Mouse (Mus musculus) CH12.LX (cell line): Measurements from ENCODE around the gene Chordc1. TPM values are rescaled to one million over a fixed set of nuclear protein-coding genes. Genes with fewer than 3 reads are reported as not detected.
"Not testable (repeated sequence)": the region's sequence is repeated elsewhere in the genome, so short reads cannot be mapped to it uniquely, and the experiment has no call there.

Experiments used
- DNase-seq: peaks from one replicate; pipeline ENCODE4 v3.0.0-alpha.2; 2013; ENCODE audit errors: extremely low read depth
- H3K27ac ChIP-seq: 2 replicates; pipeline ENCODE4 v1.5.1; 2012; ENCODE audit warnings: low read depth, mild to moderate bottlenecking, control low read depth, moderate library complexity; ENCODE audit not compliant: insufficient read depth
- H3K27me3 ChIP-seq: replicated peaks from 2 replicates; pipeline ENCODE3; 2012; ENCODE audit warnings: inconsistent platforms
- H3K36me3 ChIP-seq, 2 experiments: replicated peaks in 1 of 2; 2 replicates each; pipeline versions ENCODE3 to v1.6.1; 2012; ENCODE audit warnings: inconsistent platforms in 1 of 2, low read length in 1 of 2, mild to moderate bottlenecking in 1 of 2, mixed read lengths in 1 of 2, moderate library complexity in 1 of 2; ENCODE audit not compliant: control insufficient read depth in 1 of 2, insufficient read depth in 1 of 2
- H3K4me1 ChIP-seq, 2 experiments: 2 replicates each; pipeline ENCODE4 v1.6.1; 2012; ENCODE audit warnings: inconsistent platforms in 1 of 2, moderate library complexity in 1 of 2; ENCODE audit not compliant: insufficient read depth in 2 of 2, control insufficient read depth in 1 of 2
- H3K4me2 ChIP-seq: 2 replicates; pipeline ENCODE4 v1.6.1; 2012; ENCODE audit warnings: low read depth, mild to moderate bottlenecking, control low read depth; ENCODE audit not compliant: poor library complexity, insufficient read depth, severe bottlenecking
- H3K4me3 ChIP-seq, 3 experiments: fragments of 150-350 bp in 1 of 3; sonication (generic) in 1 of 3; replicated peaks in 1 of 3; 2 replicates each; pipeline versions ENCODE3 to v1.5.1; 2011 to 2012; ENCODE audit warnings: low read depth in 2 of 3, low read length in 2 of 3, mild to moderate bottlenecking in 2 of 3, moderate library complexity in 2 of 3, control low read depth in 1 of 3, improper control_type of control experiment in 1 of 3, inconsistent platforms in 1 of 3, mixed read lengths in 1 of 3; ENCODE audit not compliant: poor library complexity in 1 of 3
- H3K79me2 ChIP-seq: replicated peaks from 2 replicates; pipeline ENCODE4 v1.6.1; 2012; ENCODE audit warnings: mild to moderate bottlenecking, moderate library complexity; ENCODE audit not compliant: control insufficient read depth, poor library complexity, insufficient read depth, severe bottlenecking; ENCODE audit errors: extremely low read depth
- H3K9ac ChIP-seq: 2 replicates; pipeline ENCODE4 v1.6.1; 2012; ENCODE audit warnings: low read depth, mild to moderate bottlenecking, control low read depth, moderate library complexity; ENCODE audit not compliant: insufficient read depth
- H3K9me3 ChIP-seq: replicated peaks from 2 replicates; pipeline ENCODE3; 2012; ENCODE audit warnings: low read length, inconsistent platforms, mixed read lengths
- BHLHE40 ChIP-seq: IDR thresholded peaks from 2 replicates; pipeline ENCODE4 v1.6.1; 2011; ENCODE audit warnings: mild to moderate bottlenecking, low read depth, low read length, improper control_type of control experiment
- CHD2 ChIP-seq: IDR thresholded peaks from 2 replicates; pipeline ENCODE4 v1.6.1; 2011; ENCODE audit warnings: low read length, improper control_type of control experiment
- CTCF ChIP-seq, 2 experiments: IDR thresholded peaks in 1 of 2; conservative IDR thresholded peaks in 1 of 2; 2 replicates each; pipeline ENCODE4 v1.5.1; 2011 to 2012; ENCODE audit warnings: low read depth in 2 of 2, low read length in 2 of 2, improper control_type of control experiment in 1 of 2, inconsistent platforms in 1 of 2, mild to moderate bottlenecking in 1 of 2, moderate library complexity in 1 of 2
- ELF1 ChIP-seq: IDR thresholded peaks from 2 replicates; pipeline ENCODE4 v1.6.1; 2014; ENCODE audit warnings: low read depth, mild to moderate bottlenecking, inconsistent platforms, low read length, improper control_type of control experiment
- EP300 ChIP-seq: IDR thresholded peaks from 2 replicates; pipeline ENCODE4 v1.6.1; 2011; ENCODE audit warnings: low read length, improper control_type of control experiment
- HCFC1 ChIP-seq: IDR thresholded peaks from 2 replicates; pipeline ENCODE4 v1.6.1; 2012; ENCODE audit warnings: low read depth, mild to moderate bottlenecking, inconsistent platforms, low read length, improper control_type of control experiment
- IRF4 ChIP-seq: IDR thresholded peaks from 2 replicates; pipeline ENCODE4 v1.6.1; 2014; ENCODE audit warnings: low read depth, mild to moderate bottlenecking, inconsistent platforms, low read length, improper control_type of control experiment
- JUN ChIP-seq: IDR thresholded peaks from 2 replicates; pipeline ENCODE4 v1.6.1; 2011; ENCODE audit warnings: low read depth, mild to moderate bottlenecking, low read length, improper control_type of control experiment, moderate library complexity; ENCODE audit not compliant: insufficient read depth
- MAFK ChIP-seq: IDR thresholded peaks from 2 replicates; pipeline ENCODE4 v1.6.1; 2011; ENCODE audit warnings: low read length, improper control_type of control experiment; ENCODE audit not compliant: insufficient replicate concordance
- MEF2A ChIP-seq: IDR thresholded peaks from 2 replicates; pipeline ENCODE4 v1.6.1; 2014; ENCODE audit warnings: low read depth, mild to moderate bottlenecking, inconsistent platforms, low read length, improper control_type of control experiment, borderline replicate concordance
- NELFE ChIP-seq: IDR thresholded peaks from 2 replicates; pipeline ENCODE4 v1.6.1; 2011; ENCODE audit warnings: low read depth, low read length, improper control_type of control experiment
- POLR2AphosphoS2 ChIP-seq: IDR thresholded peaks from 2 replicates; pipeline ENCODE4 v1.6.1; 2011; ENCODE audit warnings: low read depth, low read length, improper control_type of control experiment
- RAD21 ChIP-seq: IDR thresholded peaks from 2 replicates; pipeline ENCODE4 v1.6.1; 2011; ENCODE audit warnings: low read depth, mild to moderate bottlenecking, low read length, improper control_type of control experiment, moderate library complexity
- SIN3A ChIP-seq: IDR thresholded peaks from 2 replicates; pipeline ENCODE4 v1.6.1; 2012; ENCODE audit warnings: low read length, improper control_type of control experiment, inconsistent platforms
- SMC3 ChIP-seq: IDR thresholded peaks from 2 replicates; pipeline ENCODE4 v1.6.1; 2011; ENCODE audit warnings: low read depth, low read length, improper control_type of control experiment
- TCF12 ChIP-seq: IDR thresholded peaks from 2 replicates; pipeline ENCODE4 v1.6.1; 2014; ENCODE audit warnings: low read depth, mild to moderate bottlenecking, inconsistent platforms, low read length, improper control_type of control experiment
- UBTF ChIP-seq: IDR thresholded peaks from 2 replicates; pipeline ENCODE4 v1.6.1; 2012; ENCODE audit warnings: low read depth, mild to moderate bottlenecking, inconsistent platforms, low read length, improper control_type of control experiment, moderate library complexity
- USF1 ChIP-seq: IDR thresholded peaks from 2 replicates; pipeline ENCODE4 v1.6.1; 2014; ENCODE audit warnings: low read depth, mild to moderate bottlenecking, inconsistent platforms, low read length, improper control_type of control experiment
- USF2 ChIP-seq: conservative IDR thresholded peaks from 2 replicates; pipeline ENCODE4 v1.6.1; 2011; ENCODE audit warnings: low read depth, low read length, improper control_type of control experiment
- ZKSCAN1 ChIP-seq: IDR thresholded peaks from 2 replicates; pipeline ENCODE4 v1.6.1; 2012; ENCODE audit warnings: low read depth, inconsistent platforms, low read length, improper control_type of control experiment, borderline replicate concordance
- dilution Hi-C: fragments of 300-500 bp; cut with MboI; formaldehyde crosslinking; loops from 2 replicates; pipeline ENCODE4 v1.14.3; 2020; ENCODE audit warnings: low sequenced_read_pairs; ENCODE audit not compliant: extremely low pct_unique_long_range_greater_than_20kb, extremely low pct_ligation_motif_present
- in situ Hi-C: fragments of 300-500 bp; cut with MboI; formaldehyde crosslinking; loops from 3 replicates; pipeline ENCODE4 v1.14.3; 2019; ENCODE audit warnings: low sequenced_read_pairs, low pct_ligation_motif_present, low pct_unique_long_range_greater_than_20kb, mixed read lengths
- polyA plus RNA-seq: library from polyadenylated mRNA; unstranded; fragments of >175 nt; gene quantifications from 2 replicates; pipeline ENCODE4 v1.2.1, GENCODE M21; 2012; ENCODE audit warnings: low read depth; ENCODE audit not compliant: insufficient read length
- total RNA-seq, 2 experiments: library from RNA; depleted of rRNA; stranded (reverse); fragments of 300-350 nt in 1 of 2; fragments of >200 nt in 1 of 2; gene quantifications; 2 replicates each; pipeline ENCODE4 v1.2.3; 2012 to 2014

Gene Chordc1
- total and polyA plus RNA-seq, 3 experiments = 59.3 to 124 (median 95.1) TPM

- peak; percentile 51 for TF ChIP-seq SMC3
- TF ChIP-seq RAD21 = peak; percentile 88
- no peak for TF ChIP-seq EP300
- TF ChIP-seq BHLHE40 = no peak
- peak in 1 of 2 experiments; percentile 67; a peak in 2 of 4 replicates for TF ChIP-seq CTCF (conservative IDR thresholded peaks at IDR 0.05 in 1 of 2, IDR thresholded peaks at IDR 0.05 in 1 of 2; ENCODE audit: low read depth in 2 of 2, low read length in 2 of 2)
- TF ChIP-seq POLR2AphosphoS2 = no peak
- TF ChIP-seq CHD2 = no peak
- H3K4me3 ChIP-seq = no peak overlapping the region
- peaks cover under 1 to 6% of the 10 kb centered on the region in 2 experiments; a peak in 2 of 4 replicates for H3K4me1 ChIP-seq
- H3K79me2 ChIP-seq = no peaks in the 10 kb centered on the region
- H3K36me3 ChIP-seq = no peaks in the 10 kb centered on the region
- no peaks in the 10 kb centered on the region for H3K27me3 ChIP-seq
- H3K4me2 ChIP-seq = no peak overlapping the region
- dilution Hi-C loops = no loop called here
- H3K27ac ChIP-seq = no peak overlapping the region
- no peaks in the 10 kb centered on the region for H3K9me3 ChIP-seq
- in situ Hi-C loops = no loop called here
- peak; percentile 48 for DNase-seq
- no peak overlapping the region for H3K9ac ChIP-seq
These were observed 14.4 kb upstream of the Chordc1 start for GRCm38 (mm10) chr9:18277497-18277896.

- not testable (repeated sequence) for H3K4me3 ChIP-seq, H3K4me2 ChIP-seq, H3K27me3 ChIP-seq, H3K4me1 ChIP-seq
- TF ChIP-seq CTCF (conservative IDR thresholded peaks at IDR 0.05 in 1 of 2, IDR thresholded peaks at IDR 0.05 in 1 of 2; ENCODE audit: low read depth in 2 of 2, low read length in 2 of 2) (peak; percentile 20 to 47; a peak in 3 of 4 replicates), RAD21 (peak; percentile 4)
- TF ChIP-seq, all 38 proteins: peak for 2; not testable (repeated sequence) for 36
- H3K36me3 ChIP-seq, H3K9me3 ChIP-seq, in situ Hi-C loops, dilution Hi-C loops, H3K79me2 ChIP-seq, H3K9ac ChIP-seq, H3K27ac ChIP-seq, DNase-seq: not testable (repeated sequence)
These were observed 13.2 kb upstream of the Chordc1 start for GRCm38 (mm10) chr9:18278693-18279092.

GRCm38 (mm10) chr9:18292443-18292922, 558 bp downstream of the Chordc1 start:
- peaks cover 3 to 16% of the 10 kb centered on the region in 2 experiments for H3K4me1 ChIP-seq
- H3K79me2 ChIP-seq = peaks cover 30% of the 10 kb centered on the region
- no peaks in the 10 kb centered on the region for H3K9me3 ChIP-seq
- peak overlapping the region; percentile 45 for H3K27ac ChIP-seq
- TF ChIP-seq IRF4 = no peak
- no peak for TF ChIP-seq USF1
- no peak for TF ChIP-seq BHLHE40
- no peak for TF ChIP-seq MEF2A
- TF ChIP-seq EP300 = no peak
- no peak for TF ChIP-seq JUN
- 0 out of 2 replicates have a peak, but pooled peaks have one; percentile 22 for TF ChIP-seq UBTF
- no peak; the same call in 1 of the 2 replicates for TF ChIP-seq NELFE
- no peak for TF ChIP-seq ZKSCAN1
- no peak for TF ChIP-seq MAFK
- no peak for TF ChIP-seq TCF12
- no peak for TF ChIP-seq USF2
- peak; percentile 51 for TF ChIP-seq SIN3A
- TF ChIP-seq HCFC1 = no peak
- TF ChIP-seq ELF1 = no peak
- dilution Hi-C loops (no loop called here), in situ Hi-C loops (no loop called here)
- peak overlapping the region; percentile 75 for H3K9ac ChIP-seq
- H3K36me3 ChIP-seq = peaks cover 0 to 20% of the 10 kb centered on the region in 2 experiments
- H3K4me2 ChIP-seq = peak overlapping the region; percentile 93; the same call in 1 of the 2 replicates
- DNase-seq = peak; percentile 21
- H3K4me3 ChIP-seq = peak overlapping the region; percentile 71 to 96 (median 93)
- H3K27me3 ChIP-seq = no peaks in the 10 kb centered on the region
